Mouse (Mus musculus) cerebellum, postnatal 25 days (tissue): ENCODE data around the gene Gm6509.
"Not testable (repeated sequence)": the region's sequence is repeated elsewhere in the genome, so short reads cannot be mapped to it uniquely, and the experiment has no call there.

Experiments
- DNase-seq, 2 experiments: peaks; one replicate each; pipeline ENCODE4 v3.0.0; 2021; ENCODE audit warnings: mixed read lengths in 2 of 2

Gene Gm6509

GRCm38 (mm10) chr5:94623679-94624078, at the start of gene Gm6509:
Gene Gm6509 (plus strand): TSS chr5:94623979.
- DNase-seq: not testable (repeated sequence)

GRCm38 (mm10) chr5:94616242-94616641, 7.5 kb upstream of the Gm6509 start, which contains the start of gene Gm3147:
Gene Gm3147 (minus strand): TSS chr5:94616342.
- not testable (repeated sequence) for DNase-seq

GRCm38 (mm10) chr5:94648082-94648481, 24.3 kb downstream of the Gm6509 start, which contains the start of gene Gm6205:
Gene Gm6205 (plus strand): TSS chr5:94648382.
- not testable (repeated sequence) for DNase-seq
